Mouse (Mus musculus): ENCODE measurements at regions not wholly inside any gene's neighbourhood (a gene's known extent, or its start where the extent isn't known, plus 50 kb on each side); places are given as distances from the start of the nearest gene placed in this dataset.

DNA sequence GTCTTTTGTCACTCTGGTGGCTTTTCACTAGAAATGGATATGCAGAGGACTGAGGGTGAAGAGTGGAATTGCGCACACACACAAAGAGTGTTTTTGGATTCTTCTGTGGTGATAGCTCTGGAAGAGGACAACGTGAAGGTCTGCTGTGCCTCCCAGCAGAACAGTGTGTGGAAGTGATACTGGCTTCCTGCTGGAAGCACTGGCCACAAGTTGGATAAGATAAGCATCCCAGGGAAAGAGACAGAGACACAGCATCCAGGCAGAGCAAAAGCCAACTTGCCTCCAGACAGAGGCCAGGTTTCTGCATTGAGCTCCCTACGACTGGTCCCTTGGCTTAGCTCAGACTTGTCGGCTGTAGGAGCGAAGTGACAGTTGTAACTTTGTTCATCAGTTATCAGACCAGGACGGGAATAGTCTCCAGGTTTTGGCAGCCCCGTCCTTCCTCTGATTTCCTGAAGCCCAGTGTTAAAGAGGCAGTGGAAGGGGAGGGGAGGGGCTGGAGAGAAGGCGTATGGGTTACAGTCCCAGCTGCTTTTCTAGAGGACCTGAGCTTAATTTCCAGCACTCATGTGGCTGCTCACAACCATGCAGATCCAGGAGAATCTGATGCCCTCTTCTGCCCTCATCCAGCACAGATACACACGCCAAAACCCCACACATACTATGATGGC lies 89.2 kb downstream of the Tmem170b start:
- no peak for DNase-seq (ENCODE audit: low read depth, low spot score)

DNA sequence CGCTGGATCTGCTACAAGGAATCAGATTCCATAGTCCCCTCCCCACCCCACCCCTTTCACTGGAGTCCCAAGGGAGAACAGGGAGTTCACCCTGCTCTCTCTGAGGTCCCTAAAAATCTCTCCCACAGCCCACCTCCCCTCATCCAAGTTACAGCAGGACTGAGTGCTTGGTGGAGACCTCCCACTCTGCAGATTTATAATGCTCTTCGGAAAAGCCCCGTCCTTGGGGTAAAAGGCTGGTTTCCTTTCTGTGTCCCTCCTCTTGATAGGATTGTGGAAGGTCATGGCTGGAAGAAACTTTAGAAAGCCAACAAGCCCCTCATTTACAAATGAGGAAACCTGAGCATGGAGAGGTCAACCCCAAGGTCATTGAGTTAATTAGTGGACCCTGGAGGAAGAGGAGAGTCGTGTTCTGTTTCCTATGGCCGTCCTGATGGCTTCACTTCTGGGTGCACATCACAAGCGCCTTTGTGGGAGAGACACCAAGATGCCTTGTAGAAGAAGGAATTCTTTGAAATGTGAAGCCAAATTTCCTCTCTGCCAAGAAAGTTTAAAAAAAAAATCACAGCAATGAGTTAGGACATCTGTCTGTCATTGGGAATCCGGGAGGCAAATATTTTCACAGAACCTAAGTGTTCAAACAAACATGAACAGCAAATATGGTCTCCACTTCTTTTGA lies 91.2 kb downstream of the Tmem170b start:
- no peak for DNase-seq (ENCODE audit: low read depth, low spot score)

DNA sequence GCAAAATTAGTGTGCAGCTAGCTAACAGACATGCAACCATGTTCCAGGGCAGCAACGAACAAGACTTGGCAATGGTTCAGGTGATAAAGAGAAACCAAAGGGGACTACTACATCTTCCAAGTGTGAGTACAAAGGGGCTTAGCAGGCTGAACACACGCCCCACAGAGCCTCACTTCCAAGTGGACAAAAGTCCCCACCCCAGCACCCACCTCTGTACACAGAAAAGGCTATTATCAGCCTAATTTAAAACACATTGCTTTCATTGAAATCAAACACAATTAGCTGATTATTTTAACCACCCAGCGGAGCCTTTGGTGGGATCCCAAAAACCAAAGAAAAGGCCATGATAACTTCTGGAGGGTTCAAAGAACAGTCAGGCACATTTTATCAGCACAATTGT lies 95.6 kb downstream of the Tmem170b start:
- no peak for DNase-seq (ENCODE audit: low read depth, low spot score)

DNA sequence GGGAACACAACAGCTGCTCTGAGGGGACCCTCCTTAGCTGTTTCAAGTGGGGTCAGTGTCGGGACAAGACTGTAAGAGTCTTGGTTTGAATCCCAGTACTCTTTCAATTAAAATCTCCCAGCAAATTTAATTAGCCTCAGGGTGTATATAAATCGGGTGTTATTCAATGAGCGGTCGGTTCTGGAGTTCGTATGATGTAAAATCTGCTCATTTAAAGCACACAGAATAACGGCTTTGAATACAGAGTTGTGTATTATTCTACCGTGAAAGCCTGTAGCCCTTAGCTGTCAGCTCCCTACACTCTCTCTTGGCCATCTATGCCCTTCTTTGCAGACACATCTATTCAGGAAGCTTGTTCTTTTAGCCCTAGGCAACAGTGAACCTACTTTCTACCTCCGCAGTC lies 96.1 kb downstream of the Tmem170b start:
- DNase-seq (ENCODE audit: low read depth, low spot score) = no peak

DNA sequence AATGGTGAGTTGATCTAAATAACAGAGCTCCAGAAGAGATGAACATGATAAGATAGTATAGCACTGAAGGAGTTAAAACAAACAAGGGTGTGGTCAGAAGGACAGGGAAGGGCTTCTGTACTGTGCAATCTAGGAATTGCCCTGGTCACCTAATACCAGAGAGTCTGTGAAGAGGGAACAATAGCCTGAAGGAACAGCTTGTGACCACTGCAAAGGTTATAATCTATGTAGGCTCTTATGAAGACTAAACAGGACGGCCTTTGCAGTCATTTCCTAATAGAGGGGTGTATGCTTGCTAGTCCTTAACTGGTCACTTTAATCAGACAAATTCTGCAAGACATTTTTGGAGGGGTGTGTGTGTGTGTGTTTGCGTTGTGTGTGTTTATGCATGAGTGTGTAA lies 97.5 kb downstream of the Tmem170b start:
- DNase-seq (ENCODE audit: low read depth, low spot score) = no peak

DNA sequence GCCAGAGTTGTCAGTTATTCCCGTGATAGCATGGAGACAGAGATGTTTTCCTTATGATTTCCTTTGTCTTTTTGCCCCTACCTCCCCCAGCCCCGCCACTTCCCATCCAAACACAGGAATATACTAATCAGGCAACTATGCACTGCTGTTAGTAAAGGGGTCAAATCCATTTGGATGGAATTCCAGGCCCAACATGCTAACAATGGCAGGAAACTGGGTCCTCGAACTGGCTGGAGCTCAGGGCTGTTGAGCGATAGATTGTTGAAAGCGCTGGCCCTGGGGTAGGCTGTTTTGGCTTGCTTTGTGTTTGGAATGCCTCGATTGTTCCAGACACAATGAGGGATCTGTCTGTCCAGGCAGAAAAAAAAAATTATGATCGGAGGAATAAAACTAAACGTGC lies 97.9 kb downstream of the Tmem170b start:
- peak; percentile 20 for DNase-seq (ENCODE audit: low read depth, low spot score)

DNA sequence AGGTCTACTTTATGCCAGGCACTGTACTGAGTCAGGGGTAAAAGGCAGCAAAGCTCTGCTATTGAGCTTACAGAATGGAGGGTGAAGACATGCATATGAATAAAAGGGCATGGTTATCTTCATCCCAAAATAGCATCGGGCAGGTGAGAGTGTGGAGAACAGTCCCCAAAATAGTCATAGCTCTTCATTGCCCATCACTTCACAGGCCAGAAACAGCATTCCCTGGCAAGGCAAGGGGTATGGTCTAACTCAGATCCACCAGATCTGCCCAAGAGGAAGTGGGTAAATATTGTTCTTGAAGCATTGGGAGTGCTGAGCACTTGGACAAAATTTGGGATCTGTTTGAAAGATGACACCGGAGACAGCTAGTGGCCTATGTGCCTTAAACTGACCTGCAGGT lies 99.1 kb downstream of the Tmem170b start:
- DNase-seq (ENCODE audit: low read depth, low spot score) = no peak

GRCm38 (mm10) chr13:41705636-41706035 lies 99.9 kb downstream of the Tmem170b start:
- DNase-seq (ENCODE audit: low read depth, low spot score) = no peak

DNA sequence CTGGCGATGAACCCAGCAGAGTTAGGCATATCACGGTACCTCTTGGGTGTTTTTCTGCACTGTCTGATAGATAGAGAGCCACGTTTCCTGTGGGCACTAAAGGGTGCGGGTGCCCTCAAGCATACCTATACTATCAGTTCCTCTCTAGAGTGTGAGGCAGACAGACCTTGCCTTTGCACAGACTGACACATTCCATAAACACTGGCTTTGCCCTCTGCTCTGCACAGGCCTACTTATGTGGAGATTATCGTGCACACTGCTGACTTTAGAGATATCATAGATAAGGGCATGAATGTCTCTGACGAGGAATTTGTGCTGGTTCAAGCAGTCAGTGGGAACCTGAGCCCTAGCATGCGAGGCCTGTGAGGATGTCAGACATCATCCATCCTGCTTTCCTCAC lies 102.1 kb downstream of the Tmem170b start:
- DNase-seq (ENCODE audit: low read depth, low spot score) = no peak

GRCm38 (mm10) chr13:41709071-41709470 lies 103.4 kb downstream of the Tmem170b start:
- no peak for DNase-seq (ENCODE audit: low read depth, low spot score)

GRCm38 (mm10) chr13:41709475-41710227 lies 103.9 kb downstream of the Tmem170b start:
- DNase-seq (ENCODE audit: low read depth, low spot score) = peak; percentile 94

DNA sequence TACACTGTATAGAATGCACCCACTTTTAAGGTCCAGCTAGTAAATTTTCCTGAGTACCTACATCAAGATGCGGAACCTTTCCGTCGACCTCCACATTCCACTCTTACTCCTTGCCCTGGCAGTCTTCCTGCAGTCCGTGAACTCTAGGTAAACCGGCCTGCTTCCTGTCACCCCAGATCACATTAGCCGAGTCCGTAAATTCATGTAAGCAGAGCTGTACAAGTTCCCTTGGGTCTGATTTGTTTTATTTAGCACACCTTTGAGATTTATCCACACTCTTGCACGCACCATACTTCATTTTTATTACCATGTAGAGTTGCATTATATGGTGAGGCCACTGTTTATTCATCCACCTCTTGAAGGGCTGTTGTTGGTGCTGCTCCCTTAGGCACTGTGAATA lies 106.9 kb downstream of the Tmem170b start:
- DNase-seq (ENCODE audit: low read depth, low spot score) = no peak

Measured in brain, adult 2 months (tissue).